Mouse (Mus musculus): ENCODE measurements around the gene Ripply3. TPM values are rescaled to one million over a fixed set of nuclear protein-coding genes. Genes with fewer than 3 reads are reported as not detected.

The Ripply3 gene
- polyA plus RNA-seq, 1 experiment from 2014 or later: 0.46 TPM

GRCm38 (mm10) chr16:94348779-94349178 is 20.6 kb downstream of the Ripply3 start:
- no peaks in the 10 kb centered on the region for H3K9me3 ChIP-seq (replicated peaks; ENCODE audit: control insufficient read depth, low read length, poor library complexity, severe bottlenecking)
- H3K36me3 ChIP-seq (ENCODE audit: control insufficient read depth, insufficient read depth, low read length): no peaks in the 10 kb centered on the region
- WGBS: 80% methylated on average over 2 of the region's 2 CpGs
- no peak for ATAC-seq
- no peak overlapping the region for H3K9ac ChIP-seq (ENCODE audit: low read depth, low read length)
- no peaks in the 10 kb centered on the region for H3K4me1 ChIP-seq (ENCODE audit: control insufficient read depth, insufficient read depth, low read length)
- no peak overlapping the region for H3K4me2 ChIP-seq (ENCODE audit: low read length)
- no peak overlapping the region for H3K4me3 ChIP-seq (ENCODE audit: low read depth, low read length)
- H3K27ac ChIP-seq (ENCODE audit: low read length): no peak overlapping the region
- H3K27me3 ChIP-seq (ENCODE audit: control insufficient read depth, insufficient read depth, low read depth, low read length): no peaks in the 10 kb centered on the region

GRCm38 (mm10) chr16:94349588-94350286 is 21.5 kb downstream of the Ripply3 start:
- H3K9ac ChIP-seq (ENCODE audit: low read depth, low read length): no peak overlapping the region; the same call in 1 of the 2 replicates
- 59% methylated on average over 11 of the region's 11 CpGs for WGBS
- no peaks in the 10 kb centered on the region for H3K9me3 ChIP-seq (replicated peaks; ENCODE audit: control insufficient read depth, low read length, poor library complexity, severe bottlenecking)
- no peak overlapping the region for H3K27ac ChIP-seq (ENCODE audit: low read length)
- no peak overlapping the region for H3K4me3 ChIP-seq (ENCODE audit: low read depth, low read length)
- H3K4me2 ChIP-seq (ENCODE audit: low read length): no peak overlapping the region
- H3K36me3 ChIP-seq (ENCODE audit: control insufficient read depth, insufficient read depth, low read length): no peaks in the 10 kb centered on the region
- H3K27me3 ChIP-seq (ENCODE audit: control insufficient read depth, insufficient read depth, low read depth, low read length): no peaks in the 10 kb centered on the region
- no peaks in the 10 kb centered on the region for H3K4me1 ChIP-seq (ENCODE audit: control insufficient read depth, insufficient read depth, low read length)
- no peak for ATAC-seq

GRCm38 (mm10) chr16:94350287-94350677 is 22.1 kb downstream of the Ripply3 start:
- no peaks in the 10 kb centered on the region for H3K4me1 ChIP-seq (ENCODE audit: control insufficient read depth, insufficient read depth, low read length)
- WGBS: 70% methylated on average over 10 of the region's 10 CpGs
- H3K36me3 ChIP-seq (ENCODE audit: control insufficient read depth, insufficient read depth, low read length): no peaks in the 10 kb centered on the region
- H3K9ac ChIP-seq (ENCODE audit: low read depth, low read length): no peak overlapping the region
- H3K4me2 ChIP-seq (ENCODE audit: low read length): no peak overlapping the region
- no peak overlapping the region for H3K27ac ChIP-seq (ENCODE audit: low read length)
- ATAC-seq: no peak; the same call in 1 of the 2 replicates
- H3K27me3 ChIP-seq (ENCODE audit: control insufficient read depth, insufficient read depth, low read depth, low read length): no peaks in the 10 kb centered on the region
- H3K9me3 ChIP-seq (replicated peaks; ENCODE audit: control insufficient read depth, low read length, poor library complexity, severe bottlenecking): no peaks in the 10 kb centered on the region
- no peak overlapping the region for H3K4me3 ChIP-seq (ENCODE audit: low read depth, low read length)

GRCm38 (mm10) chr16:94354450-94354849 is 26.2 kb downstream of the Ripply3 start:
- H3K4me3 ChIP-seq (ENCODE audit: low read depth, low read length): no peak overlapping the region
- 0 out of 2 replicates have a peak, but pooled peaks have one; percentile 73 for ATAC-seq
- no peak overlapping the region for H3K27ac ChIP-seq (ENCODE audit: low read length)
- H3K27me3 ChIP-seq (ENCODE audit: control insufficient read depth, insufficient read depth, low read depth, low read length): no peaks in the 10 kb centered on the region
- H3K4me1 ChIP-seq (ENCODE audit: control insufficient read depth, insufficient read depth, low read length): no peaks in the 10 kb centered on the region
- H3K4me2 ChIP-seq (ENCODE audit: low read length): no peak overlapping the region
- no peaks in the 10 kb centered on the region for H3K9me3 ChIP-seq (replicated peaks; ENCODE audit: control insufficient read depth, low read length, poor library complexity, severe bottlenecking)
- no peaks in the 10 kb centered on the region for H3K36me3 ChIP-seq (ENCODE audit: control insufficient read depth, insufficient read depth, low read length)
- no peak overlapping the region for H3K9ac ChIP-seq (ENCODE audit: low read depth, low read length)
- WGBS: 55% methylated on average over 9 of the region's 9 CpGs

- Histone ChIP-seq H3K9ac (ENCODE audit: low read depth, low read length) (no peak overlapping the region), H3K4me3 (ENCODE audit: low read depth, low read length) (no peak overlapping the region), H3K4me1 (ENCODE audit: control insufficient read depth, insufficient read depth, low read length) (no peaks in the 10 kb centered on the region), H3K27me3 (ENCODE audit: control insufficient read depth, insufficient read depth, low read depth, low read length) (no peaks in the 10 kb centered on the region), H3K36me3 (ENCODE audit: control insufficient read depth, insufficient read depth, low read length) (no peaks in the 10 kb centered on the region), H3K9me3 (replicated peaks; ENCODE audit: control insufficient read depth, low read length, poor library complexity, severe bottlenecking) (no peaks in the 10 kb centered on the region), H3K4me2 (ENCODE audit: low read length) (no peak overlapping the region), H3K27ac (ENCODE audit: low read length) (no peak overlapping the region)
- 67% methylated on average over 7 of the region's 7 CpGs for WGBS
- no peak for ATAC-seq
Measured at GRCm38 (mm10) chr16:94356046-94356445, 27.8 kb downstream of the Ripply3 start.

GRCm38 (mm10) chr16:94356776-94357494 is 28.7 kb downstream of the Ripply3 start:
- no peaks in the 10 kb centered on the region for H3K27me3 ChIP-seq (ENCODE audit: control insufficient read depth, insufficient read depth, low read depth, low read length)
- H3K9ac ChIP-seq (ENCODE audit: low read depth, low read length): no peak overlapping the region
- ATAC-seq: no peak
- no peak overlapping the region for H3K27ac ChIP-seq (ENCODE audit: low read length)
- peaks cover 2% of the 10 kb centered on the region; the same call in 1 of the 2 replicates for H3K4me1 ChIP-seq (ENCODE audit: control insufficient read depth, insufficient read depth, low read length)
- H3K4me2 ChIP-seq (ENCODE audit: low read length): no peak overlapping the region
- no peaks in the 10 kb centered on the region for H3K36me3 ChIP-seq (ENCODE audit: control insufficient read depth, insufficient read depth, low read length)
- H3K4me3 ChIP-seq (ENCODE audit: low read depth, low read length): no peak overlapping the region
- H3K9me3 ChIP-seq (replicated peaks; ENCODE audit: control insufficient read depth, low read length, poor library complexity, severe bottlenecking): no peaks in the 10 kb centered on the region
- 85% methylated on average over 11 of the region's 11 CpGs for WGBS

GRCm38 (mm10) chr16:94358091-94358490 is 29.9 kb downstream of the Ripply3 start:
- ATAC-seq: no peak
- no peak overlapping the region for H3K4me3 ChIP-seq (ENCODE audit: low read depth, low read length)
- no peak overlapping the region for H3K9ac ChIP-seq (ENCODE audit: low read depth, low read length)
- WGBS: 79% methylated on average over 3 of the region's 3 CpGs
- H3K27me3 ChIP-seq (ENCODE audit: control insufficient read depth, insufficient read depth, low read depth, low read length): no peaks in the 10 kb centered on the region
- H3K36me3 ChIP-seq (ENCODE audit: control insufficient read depth, insufficient read depth, low read length): no peaks in the 10 kb centered on the region
- H3K4me1 ChIP-seq (ENCODE audit: control insufficient read depth, insufficient read depth, low read length): peaks cover 9% of the 10 kb centered on the region
- no peak overlapping the region for H3K27ac ChIP-seq (ENCODE audit: low read length)
- no peaks in the 10 kb centered on the region for H3K9me3 ChIP-seq (replicated peaks; ENCODE audit: control insufficient read depth, low read length, poor library complexity, severe bottlenecking)
- H3K4me2 ChIP-seq (ENCODE audit: low read length): no peak overlapping the region

- Histone ChIP-seq H3K4me1 (ENCODE audit: control insufficient read depth, insufficient read depth, low read length) (peaks cover 9% of the 10 kb centered on the region), H3K27me3 (ENCODE audit: control insufficient read depth, insufficient read depth, low read depth, low read length) (no peaks in the 10 kb centered on the region), H3K9me3 (replicated peaks; ENCODE audit: control insufficient read depth, low read length, poor library complexity, severe bottlenecking) (no peaks in the 10 kb centered on the region), H3K9ac (ENCODE audit: low read depth, low read length) (no peak overlapping the region), H3K27ac (ENCODE audit: low read length) (no peak overlapping the region), H3K4me3 (ENCODE audit: low read depth, low read length) (no peak overlapping the region), H3K4me2 (ENCODE audit: low read length) (no peak overlapping the region), H3K36me3 (ENCODE audit: control insufficient read depth, insufficient read depth, low read length) (no peaks in the 10 kb centered on the region)
- no peak for ATAC-seq
- WGBS: 90% methylated on average over 13 of the region's 13 CpGs
Measured at GRCm38 (mm10) chr16:94360578-94361350, 32.5 kb downstream of the Ripply3 start.

Data from midbrain, embryonic 16.5 days (tissue).